Mouse (Mus musculus): Measurements from ENCODE around the gene Snap91. TPM values are rescaled to one million over a fixed set of nuclear protein-coding genes. Genes with fewer than 3 reads are reported as not detected.
A peak's percentile ranks its signal among the peaks of the same experiment; 100 is the strongest.

Snap91 gene
- polyA plus RNA-seq, 1 experiment from 2014 or later, result 3.4 TPM

DNA sequence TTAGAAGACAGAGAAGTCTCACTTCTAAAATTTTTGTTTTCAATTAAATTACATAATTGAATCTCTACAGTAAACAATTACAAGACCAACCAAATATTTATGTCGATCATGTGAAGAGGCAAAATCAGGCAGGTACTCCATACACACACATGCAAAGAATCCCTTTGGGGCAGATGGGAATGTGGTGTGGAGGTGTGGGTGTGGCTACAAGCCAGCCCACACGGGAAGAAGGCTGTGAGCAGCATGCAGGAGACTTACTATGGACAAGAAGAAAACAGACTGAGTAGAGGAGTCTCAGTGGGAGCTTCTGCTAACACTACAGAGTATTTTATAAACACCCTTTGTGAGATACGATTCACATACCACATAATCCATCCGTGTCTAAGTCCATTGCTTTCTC lies 102.2 kb downstream of the Snap91 start:
- ATAC-seq (ENCODE audit: insufficient number of reproducible peaks, low FRiP score, low TSS enrichment, low read depth) (no peak), DNase-seq (ENCODE audit: low spot score) (peak; percentile 17)
- Histone ChIP-seq H3K4me2 (ENCODE audit: low read depth, severe bottlenecking) (no peak overlapping the region), H3K36me3 (ENCODE audit: control insufficient read depth, insufficient read depth, low read length) (no peaks in the 10 kb centered on the region), H3K9ac (ENCODE audit: low read length) (no peak overlapping the region), H3K9me3 (ENCODE audit: control insufficient read depth, low read length) (no peaks in the 10 kb centered on the region), H3K4me1 (ENCODE audit: control insufficient read depth, insufficient read depth, low read length) (no peaks in the 10 kb centered on the region), H3K27me3 (ENCODE audit: control insufficient read depth, insufficient read depth, low read length) (no peaks in the 10 kb centered on the region), H3K4me3 (ENCODE audit: low read depth, low read length) (no peak overlapping the region), H3K27ac (replicated peaks; ENCODE audit: low read depth, low read length) (no peak overlapping the region)
- WGBS, result 68% methylated on average over 4 of the region's 4 CpGs

DNA sequence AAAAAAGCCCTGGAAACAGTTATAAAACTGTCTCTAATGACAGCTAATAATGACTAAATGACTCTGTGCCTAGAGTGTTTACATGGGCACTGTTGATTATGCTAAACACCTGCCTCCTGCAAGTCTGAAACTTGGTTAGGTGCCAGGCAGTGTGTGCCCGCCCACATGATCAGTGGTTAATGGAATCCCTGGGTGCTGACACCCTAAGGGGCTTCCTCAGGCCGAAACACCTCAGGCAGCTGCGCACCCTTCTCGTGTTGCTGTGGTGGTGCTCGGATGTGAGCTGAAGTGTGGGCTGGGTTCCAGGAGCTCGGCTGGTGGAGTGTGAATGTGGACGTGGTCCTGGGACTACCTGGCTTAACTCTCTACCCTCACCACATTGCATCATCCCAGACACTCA lies 103.1 kb downstream of the Snap91 start:
- H3K9me3 ChIP-seq (ENCODE audit: control insufficient read depth, low read length), result no peaks in the 10 kb centered on the region
- 56% methylated on average over 7 of the region's 7 CpGs for WGBS
- H3K36me3 ChIP-seq (ENCODE audit: control insufficient read depth, insufficient read depth, low read length), result no peaks in the 10 kb centered on the region
- no peak overlapping the region for H3K9ac ChIP-seq (ENCODE audit: low read length)
- H3K27me3 ChIP-seq (ENCODE audit: control insufficient read depth, insufficient read depth, low read length), result no peaks in the 10 kb centered on the region
- H3K27ac ChIP-seq (replicated peaks; ENCODE audit: low read depth, low read length), result no peak overlapping the region
- DNase-seq (ENCODE audit: low spot score) (peak; percentile 16), ATAC-seq (ENCODE audit: insufficient number of reproducible peaks, low FRiP score, low TSS enrichment, low read depth) (no peak)
- H3K4me1 ChIP-seq (ENCODE audit: control insufficient read depth, insufficient read depth, low read length), result no peaks in the 10 kb centered on the region
- H3K4me3 ChIP-seq (ENCODE audit: low read depth, low read length), result no peak overlapping the region
- H3K4me2 ChIP-seq (ENCODE audit: low read depth, severe bottlenecking), result no peak overlapping the region

DNA sequence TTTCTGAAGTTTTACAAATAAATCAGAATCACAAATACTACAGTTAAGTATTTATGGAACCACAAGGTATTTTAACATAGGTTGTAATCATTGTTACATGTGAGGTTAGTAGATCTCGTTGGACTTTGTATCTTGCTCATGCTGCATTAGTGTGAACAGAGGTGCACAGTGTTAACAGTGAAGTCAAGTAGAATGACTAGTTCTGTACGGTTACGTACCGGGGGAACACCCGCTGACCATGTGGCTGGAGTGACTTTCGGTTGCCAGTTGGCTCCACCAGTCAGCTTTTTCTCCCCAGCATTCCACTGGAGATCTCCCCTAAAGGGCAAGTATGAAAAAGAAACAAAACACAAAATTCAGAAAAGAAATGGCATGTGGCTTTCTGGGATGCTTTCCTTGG lies 105.1 kb downstream of the Snap91 start:
- Histone ChIP-seq H3K9me3 (ENCODE audit: control insufficient read depth, low read length) (no peaks in the 10 kb centered on the region), H3K27me3 (ENCODE audit: control insufficient read depth, insufficient read depth, low read length) (no peaks in the 10 kb centered on the region), H3K4me1 (ENCODE audit: control insufficient read depth, insufficient read depth, low read length) (no peaks in the 10 kb centered on the region), H3K36me3 (ENCODE audit: control insufficient read depth, insufficient read depth, low read length) (no peaks in the 10 kb centered on the region), H3K4me2 (ENCODE audit: low read depth, severe bottlenecking) (no peak overlapping the region), H3K4me3 (ENCODE audit: low read depth, low read length) (no peak overlapping the region), H3K9ac (ENCODE audit: low read length) (no peak overlapping the region), H3K27ac (replicated peaks; ENCODE audit: low read depth, low read length) (no peak overlapping the region)
- ATAC-seq (ENCODE audit: insufficient number of reproducible peaks, low FRiP score, low TSS enrichment, low read depth), result no peak
- peak; percentile 4 for DNase-seq (ENCODE audit: low spot score)
- 95% methylated on average over 6 of the region's 6 CpGs for WGBS

DNA sequence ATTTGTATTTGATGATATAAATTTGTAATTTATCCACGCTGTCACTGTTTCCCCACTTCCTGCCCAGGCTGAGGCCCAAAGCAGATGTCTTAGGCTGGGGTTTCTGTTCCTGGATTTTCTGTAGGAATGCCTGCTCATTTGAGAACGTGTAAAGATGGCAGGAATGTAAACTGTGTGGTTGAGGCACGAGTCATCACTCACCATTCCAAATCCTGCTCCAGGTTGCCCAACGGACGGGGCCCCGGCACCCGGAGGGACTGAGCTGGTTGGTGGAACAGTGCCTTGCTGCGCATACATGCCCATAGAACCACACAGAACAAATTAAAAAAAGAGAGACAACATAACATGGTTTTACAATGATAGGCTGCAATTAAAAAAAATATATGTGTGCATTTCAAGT lies 106.5 kb downstream of the Snap91 start:
- 81% methylated on average over 8 of the region's 8 CpGs for WGBS
- ATAC-seq (ENCODE audit: insufficient number of reproducible peaks, low FRiP score, low TSS enrichment, low read depth), result no peak
- H3K4me1 ChIP-seq (ENCODE audit: control insufficient read depth, insufficient read depth, low read length), result no peaks in the 10 kb centered on the region
- no peak overlapping the region for H3K9ac ChIP-seq (ENCODE audit: low read length)
- peak; percentile 19 for DNase-seq (ENCODE audit: low spot score)
- no peak overlapping the region for H3K4me3 ChIP-seq (ENCODE audit: low read depth, low read length)
- H3K9me3 ChIP-seq (ENCODE audit: control insufficient read depth, low read length), result no peaks in the 10 kb centered on the region
- H3K27me3 ChIP-seq (ENCODE audit: control insufficient read depth, insufficient read depth, low read length), result no peaks in the 10 kb centered on the region
- H3K36me3 ChIP-seq (ENCODE audit: control insufficient read depth, insufficient read depth, low read length), result no peaks in the 10 kb centered on the region
- no peak overlapping the region for H3K4me2 ChIP-seq (ENCODE audit: low read depth, severe bottlenecking)
- H3K27ac ChIP-seq (replicated peaks; ENCODE audit: low read depth, low read length), result no peak overlapping the region

DNA sequence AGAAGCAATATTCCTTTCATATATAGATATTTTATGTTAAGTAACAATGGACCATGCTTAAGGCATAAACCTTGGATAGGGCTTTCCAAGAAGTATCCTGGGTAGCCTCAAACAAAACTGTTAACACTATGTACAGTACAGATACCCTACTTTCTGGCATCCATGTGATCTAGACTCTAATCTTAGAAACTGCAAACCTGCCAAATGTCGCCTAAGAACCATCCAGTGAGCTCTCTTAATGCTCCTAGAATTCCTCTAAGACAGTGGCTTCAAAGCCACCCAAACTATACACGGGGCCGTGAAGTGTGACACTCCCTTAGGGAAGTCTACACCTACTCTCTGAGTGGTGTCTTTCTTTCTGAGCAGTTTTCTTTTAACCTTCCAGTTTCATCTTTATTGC lies 107.6 kb downstream of the Snap91 start:
- ATAC-seq (ENCODE audit: insufficient number of reproducible peaks, low FRiP score, low TSS enrichment, low read depth) (no peak), DNase-seq (ENCODE audit: low spot score) (no peak)
- H3K4me1 ChIP-seq (ENCODE audit: control insufficient read depth, insufficient read depth, low read length), result no peaks in the 10 kb centered on the region
- no peaks in the 10 kb centered on the region for H3K27me3 ChIP-seq (ENCODE audit: control insufficient read depth, insufficient read depth, low read length)
- no peaks in the 10 kb centered on the region for H3K36me3 ChIP-seq (ENCODE audit: control insufficient read depth, insufficient read depth, low read length)
- no peak overlapping the region for H3K27ac ChIP-seq (replicated peaks; ENCODE audit: low read depth, low read length)
- no peak overlapping the region for H3K4me3 ChIP-seq (ENCODE audit: low read depth, low read length)
- H3K9me3 ChIP-seq (ENCODE audit: control insufficient read depth, low read length), result no peaks in the 10 kb centered on the region
- H3K4me2 ChIP-seq (ENCODE audit: low read depth, severe bottlenecking), result no peak overlapping the region
- WGBS, result 80% methylated on average over 3 of the region's 3 CpGs
- H3K9ac ChIP-seq (ENCODE audit: low read length), result no peak overlapping the region

DNA sequence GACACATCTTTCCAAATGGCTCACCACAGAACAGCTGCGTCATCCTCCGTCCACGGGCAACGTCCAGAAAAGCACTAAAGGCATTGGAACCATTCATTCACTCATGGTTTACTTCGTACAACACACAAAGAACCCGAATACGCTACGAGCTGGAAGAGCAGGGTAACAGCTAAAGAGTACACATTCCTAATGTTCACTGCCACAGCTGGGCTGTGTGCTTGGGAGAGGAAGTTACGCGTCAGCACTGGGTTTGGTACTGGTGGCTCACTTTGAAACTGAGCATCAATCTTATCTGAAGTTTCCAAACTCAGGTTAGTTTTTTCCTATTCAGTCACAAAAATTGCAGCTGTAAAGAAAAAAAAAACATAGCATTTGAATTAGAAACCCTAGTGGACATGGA lies 113.5 kb downstream of the Snap91 start:
- no peaks in the 10 kb centered on the region for H3K27me3 ChIP-seq (ENCODE audit: control insufficient read depth, insufficient read depth, low read length)
- peaks cover 3% of the 10 kb centered on the region; the same call in 1 of the 2 replicates for H3K4me1 ChIP-seq (ENCODE audit: control insufficient read depth, insufficient read depth, low read length)
- no peak overlapping the region for H3K4me2 ChIP-seq (ENCODE audit: low read depth, severe bottlenecking)
- no peaks in the 10 kb centered on the region for H3K36me3 ChIP-seq (ENCODE audit: control insufficient read depth, insufficient read depth, low read length)
- WGBS, result 78% methylated on average over 10 of the region's 10 CpGs
- no peak overlapping the region for H3K9ac ChIP-seq (ENCODE audit: low read length)
- no peak overlapping the region for H3K27ac ChIP-seq (replicated peaks; ENCODE audit: low read depth, low read length)
- no peak for ATAC-seq (ENCODE audit: insufficient number of reproducible peaks, low FRiP score, low TSS enrichment, low read depth)
- no peaks in the 10 kb centered on the region for H3K9me3 ChIP-seq (ENCODE audit: control insufficient read depth, low read length)
- no peak overlapping the region for H3K4me3 ChIP-seq (ENCODE audit: low read depth, low read length)
- peak; percentile 18 for DNase-seq (ENCODE audit: low spot score)

DNA sequence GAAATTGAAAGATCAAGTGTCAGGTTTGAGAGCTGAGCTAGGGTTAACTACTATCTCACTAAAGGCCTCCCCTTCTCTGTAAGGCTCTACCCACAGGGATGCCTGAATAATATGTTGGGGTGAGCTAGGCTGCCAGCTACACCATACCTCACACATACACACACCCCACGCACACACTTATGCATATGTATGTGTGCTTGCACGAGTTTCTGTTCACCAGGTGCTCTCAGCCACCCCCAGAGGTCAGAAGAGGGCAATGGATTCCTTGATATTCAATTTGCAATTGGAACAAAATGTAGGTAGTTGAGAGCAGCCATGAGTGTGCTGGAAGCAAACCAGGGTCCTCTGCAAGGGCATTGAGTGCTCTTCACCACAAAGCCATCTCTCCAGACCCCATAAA lies 116.5 kb downstream of the Snap91 start:
- DNase-seq (ENCODE audit: low spot score) (peak; percentile 19), ATAC-seq (ENCODE audit: insufficient number of reproducible peaks, low FRiP score, low TSS enrichment, low read depth) (no peak)
- Histone ChIP-seq H3K27ac (replicated peaks; ENCODE audit: low read depth, low read length) (no peak overlapping the region), H3K9ac (ENCODE audit: low read length) (no peak overlapping the region), H3K9me3 (ENCODE audit: control insufficient read depth, low read length) (no peaks in the 10 kb centered on the region), H3K4me3 (ENCODE audit: low read depth, low read length) (no peak overlapping the region), H3K36me3 (ENCODE audit: control insufficient read depth, insufficient read depth, low read length) (no peaks in the 10 kb centered on the region), H3K4me1 (ENCODE audit: control insufficient read depth, insufficient read depth, low read length) (peaks cover 3% of the 10 kb centered on the region; the same call in 1 of the 2 replicates), H3K27me3 (ENCODE audit: control insufficient read depth, insufficient read depth, low read length) (no peaks in the 10 kb centered on the region), H3K4me2 (ENCODE audit: low read depth, severe bottlenecking) (no peak overlapping the region)
- 53% methylated on average over 2 of the region's 2 CpGs for WGBS

DNA sequence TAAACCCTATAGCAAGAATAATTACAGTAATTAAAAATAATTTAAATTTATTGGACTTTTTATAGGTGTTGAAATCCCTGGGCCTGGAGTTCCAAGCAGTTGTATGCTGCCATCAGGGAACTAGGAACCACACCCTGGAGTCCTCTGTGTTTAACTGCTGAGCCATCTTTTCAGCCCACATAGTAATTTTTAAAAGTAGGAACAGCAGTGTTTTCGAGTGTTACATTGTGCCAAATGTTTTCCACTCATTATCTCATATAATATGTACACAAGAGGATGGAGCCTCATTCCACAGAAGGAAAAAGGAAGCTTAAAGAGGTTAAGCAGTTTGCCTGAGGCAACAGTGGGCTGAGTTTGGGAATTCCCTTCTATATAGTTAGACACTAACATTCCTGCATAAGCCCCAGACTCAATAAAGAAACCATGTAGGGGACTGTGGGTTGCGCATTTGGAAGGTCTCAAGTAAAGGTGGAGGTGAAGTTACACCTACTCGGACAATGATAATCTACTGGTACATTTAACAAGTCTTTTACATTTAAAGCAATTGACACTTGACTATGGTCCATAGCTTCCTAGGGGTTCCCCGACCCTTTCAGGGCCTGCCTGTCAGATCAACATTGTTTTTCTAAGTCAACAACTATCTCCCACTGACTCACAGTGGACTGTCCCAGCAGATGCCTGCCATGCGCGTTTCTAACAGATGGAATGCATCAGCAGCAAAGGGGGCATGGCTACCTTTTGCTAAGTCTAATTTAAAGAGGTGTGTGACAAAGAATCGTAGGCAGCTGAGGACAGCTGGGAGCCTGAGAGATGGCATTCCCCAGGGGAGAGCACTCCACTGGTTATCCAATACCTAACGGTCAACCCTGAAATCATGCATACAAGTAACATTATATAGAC lies 117.7 kb downstream of the Snap91 start:
- Histone ChIP-seq H3K27me3 (ENCODE audit: control insufficient read depth, insufficient read depth, low read length) (no peaks in the 10 kb centered on the region), H3K4me3 (ENCODE audit: low read depth, low read length) (no peak overlapping the region), H3K9me3 (ENCODE audit: control insufficient read depth, low read length) (no peaks in the 10 kb centered on the region), H3K9ac (ENCODE audit: low read length) (no peak overlapping the region), H3K4me2 (ENCODE audit: low read depth, severe bottlenecking) (no peak overlapping the region), H3K36me3 (ENCODE audit: control insufficient read depth, insufficient read depth, low read length) (no peaks in the 10 kb centered on the region), H3K4me1 (ENCODE audit: control insufficient read depth, insufficient read depth, low read length) (peaks cover 3% of the 10 kb centered on the region; the same call in 1 of the 2 replicates), H3K27ac (replicated peaks; ENCODE audit: low read depth, low read length) (peak overlapping the region; percentile 10; the same call in 1 of the 2 replicates)
- ATAC-seq (ENCODE audit: insufficient number of reproducible peaks, low FRiP score, low TSS enrichment, low read depth) (peak; percentile 83), DNase-seq (ENCODE audit: low spot score) (peak; percentile 69)
- WGBS, result 36% methylated on average over 8 of the region's 8 CpGs
